Comparison of ENCODE assay signal across 8 mouse cellular contexts in genomic region chr7:118517819-118518218, GRCm38 (mm10). TPM values are rescaled to one million over a fixed set of nuclear protein-coding genes. Genes with fewer than 3 reads are reported as not detected.
DNase-seq lines count a peak whose midpoint lies in the region; ATAC-seq and TF ChIP-seq lines count a peak whose summit lies in the region.

No protein-coding gene starts in this region.

- no peaks in the 10 kb centered on the region for H3K4me1 ChIP-seq in liver, embryonic 14.5 days (replicated peaks; ENCODE audit: control insufficient read depth in 2 of 2, insufficient read depth in 2 of 2, low read length in 1 of 2)

- H3K9me3 ChIP-seq in liver, embryonic 14.5 days (ENCODE audit: control insufficient read depth, low read length) = no peaks in the 10 kb centered on the region

- no peaks in the 10 kb centered on the region for H3K27me3 ChIP-seq in liver, embryonic 14.5 days (ENCODE audit: control insufficient read depth, insufficient read depth, low read length)

- no peak overlapping the region for H3K9ac ChIP-seq in liver, embryonic 14.5 days (replicated peaks)

- 0 out of 2 replicates have a peak, but pooled peaks have one; percentile 32 for TF ChIP-seq CTCF in layer of hippocampus, adult 2 months (conservative IDR thresholded peaks at IDR 0.05)
- TF ChIP-seq CTCF in liver, embryonic 14.5 days (IDR thresholded peaks at IDR 0.05; ENCODE audit: low read depth) = peak; percentile 75

- intact Hi-C loops in left cerebral cortex, postnatal 25 days (cut with DNase I) = loop anchor here (1.0 kb wide), 2 partner anchors 70 to 214 kb away; partner anchors contain the start of gene Syt17

- H3K36me3 ChIP-seq in liver, embryonic 14.5 days (replicated peaks; ENCODE audit: control insufficient read depth, insufficient read depth, low read depth) = no peaks in the 10 kb centered on the region

- DNase-seq in layer of hippocampus, adult 2 months (ENCODE audit: low spot score in 2 of 2) = no peak
- no peak for DNase-seq in layer of hippocampus, postnatal 14 days (ENCODE audit: low spot score in 2 of 2)
- peak; percentile 39 for DNase-seq in embryo, embryonic 10.5 days (ENCODE audit: low spot score)
- no peak for DNase-seq in liver, embryonic 14.5 days (ENCODE audit: low read depth in 3 of 3, low spot score in 3 of 3)
- no peak for DNase-seq in spleen, adult 12 weeks (ENCODE audit: low spot score)
- no peak for DNase-seq in adrenal gland, adult (ENCODE audit: inconsistent age in 2 of 2, low spot score in 1 of 2)
- DNase-seq in left cerebral cortex, postnatal 25 days (ENCODE audit: low spot score in 2 of 2) = no peak

- TF ChIP-seq EP300 in liver, embryonic 14.5 days (IDR thresholded peaks at IDR 0.05; ENCODE audit: low read depth) = no peak

- 48% methylated on average over 2 of the region's 2 CpGs for WGBS in liver, embryonic 14.5 days (ENCODE audit: insufficient replicate concordance)

- H3K4me3 ChIP-seq in layer of hippocampus, adult 2 months = no peak overlapping the region
- no peak overlapping the region for H3K4me3 ChIP-seq in liver, embryonic 14.5 days (ENCODE audit: insufficient read depth in 1 of 2, low read depth in 2 of 2, low read length in 2 of 2)

- H3K4me2 ChIP-seq in liver, embryonic 14.5 days (ENCODE audit: low read depth) = no peak overlapping the region

- ATAC-seq in liver, embryonic 14.5 days (ENCODE audit: insufficient read depth) = no peak
- peak; percentile 62 for ATAC-seq in neutrophil, adult 5-6 weeks (ENCODE audit: extremely low read depth, insufficient number of reproducible peaks, low FRiP score, poor library complexity, severe bottlenecking)

- H3K27ac ChIP-seq in layer of hippocampus, adult 2 months = no peak overlapping the region
- H3K27ac ChIP-seq in liver, embryonic 14.5 days = no peak overlapping the region

RNA-seq across cellular contexts. Expression of gene Coq7, which starts 15.3 kb away (rescaled TPM):
- total RNA-seq in layer of hippocampus, adult 2 months (2021) = 10 to 100 TPM; 35.3 to 35.4 TPM
- total RNA-seq in layer of hippocampus, postnatal 14 days (2021) = 10 to 100 TPM; 35.2 to 37.0 TPM
- polyA plus RNA-seq in liver, embryonic 14.5 days (2012; rRNA removed) = 17.6 and 34.1 TPM in 2 replicates
- polyA plus RNA-seq in liver, embryonic 14.5 days (2014; fragmentation: Nextera tagmentation; extraction: Ambion mirVana) = 56.2 and 56.7 TPM in 2 replicates
- total RNA-seq in neutrophil, adult 5-6 weeks (2017) = 6.2 and 7.5 TPM in 2 replicates
- 10 to 100 TPM; 33.4 to 37.1 TPM for total RNA-seq in left cerebral cortex, postnatal 25 days (2021)

RNA-seq across cellular contexts. Expression of gene Itpripl2, which starts 26.0 kb away (rescaled TPM):
- total RNA-seq in layer of hippocampus, adult 2 months (2021) = 1 to 10 TPM; 3.1 to 3.8 TPM
- total RNA-seq in layer of hippocampus, postnatal 14 days (2021) = 1 to 10 TPM; 4.6 TPM
- 1.2 and 1.5 TPM in 2 replicates for polyA plus RNA-seq in liver, embryonic 14.5 days (2012; rRNA removed)
- 0.43 and 0.47 TPM in 2 replicates for polyA plus RNA-seq in liver, embryonic 14.5 days (2014; fragmentation: Nextera tagmentation; extraction: Ambion mirVana)
- total RNA-seq in neutrophil, adult 5-6 weeks (2017) = 24.2 and 25.4 TPM in 2 replicates
- 1 to 10 TPM; 3.3 to 3.4 TPM for total RNA-seq in left cerebral cortex, postnatal 25 days (2021)
